Mouse (Mus musculus) gastrocnemius, adult 18-20 months (tissue): ENCODE measurements around the gene Scfd2. TPM values are rescaled to one million over a fixed set of nuclear protein-coding genes. Genes with fewer than 3 reads are reported as not detected.

Experiments
- DNase-seq: peaks from one replicate; pipeline ENCODE4 v3.0.0; 2021; ENCODE audit warnings: low spot score
- total RNA-seq, 2 experiments: library from RNA; stranded (reverse); gene quantifications; 2 replicates each; pipeline ENCODE4 v1.2.3; 2021

Gene Scfd2
- total RNA-seq, 2 experiments from 2014 or later = 9.4 to 11.2 TPM

DNA sequence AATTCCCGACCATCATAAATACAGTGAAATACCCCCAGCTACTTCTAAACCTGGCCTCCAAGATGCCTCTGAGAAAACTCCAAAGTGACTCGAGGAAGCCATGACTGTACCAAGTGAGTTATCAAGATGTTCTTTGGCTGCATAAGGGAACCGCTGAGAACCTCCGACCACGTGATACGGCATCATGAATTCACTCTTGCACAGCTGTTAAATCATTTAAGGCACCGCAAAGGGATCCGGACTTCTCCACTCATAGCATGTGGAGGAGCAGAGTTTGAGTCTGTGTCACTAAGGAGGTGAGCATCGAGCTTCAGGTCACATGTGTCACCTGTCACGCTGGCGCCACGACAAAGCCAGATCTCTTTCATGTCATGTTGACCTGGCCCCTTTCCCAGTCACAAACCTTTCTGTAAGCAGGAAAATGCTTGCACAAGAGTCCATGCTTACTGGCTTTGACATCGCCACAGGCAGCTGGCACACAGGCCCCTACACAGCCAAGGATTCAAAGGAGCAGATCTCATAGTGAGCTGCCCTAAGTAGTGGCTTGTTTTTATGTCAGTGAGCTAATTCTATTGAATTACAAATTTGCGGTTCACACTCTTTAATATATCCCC lies 287.0 kb downstream of the Scfd2 start:
- DNase-seq = no peak

DNA sequence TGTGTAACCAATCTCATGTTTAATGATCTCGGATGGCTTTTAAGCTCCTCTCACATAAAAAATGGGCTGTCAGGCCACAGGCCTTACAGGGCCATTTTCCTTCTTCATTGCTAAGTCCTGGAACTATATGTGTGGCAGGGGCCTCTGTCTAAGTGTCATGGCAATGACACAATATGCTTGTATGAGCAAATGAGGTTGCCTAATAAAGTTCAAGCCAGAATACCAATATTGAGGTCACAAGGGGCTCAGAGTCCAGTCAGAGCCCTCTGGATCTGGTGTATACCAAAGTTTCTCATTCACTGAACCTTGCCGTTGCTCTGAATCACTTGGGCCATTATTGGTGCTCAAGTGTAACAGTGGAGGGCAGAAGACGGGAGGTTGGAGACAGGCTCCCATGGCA lies 288.9 kb downstream of the Scfd2 start:
- no peak for DNase-seq

DNA sequence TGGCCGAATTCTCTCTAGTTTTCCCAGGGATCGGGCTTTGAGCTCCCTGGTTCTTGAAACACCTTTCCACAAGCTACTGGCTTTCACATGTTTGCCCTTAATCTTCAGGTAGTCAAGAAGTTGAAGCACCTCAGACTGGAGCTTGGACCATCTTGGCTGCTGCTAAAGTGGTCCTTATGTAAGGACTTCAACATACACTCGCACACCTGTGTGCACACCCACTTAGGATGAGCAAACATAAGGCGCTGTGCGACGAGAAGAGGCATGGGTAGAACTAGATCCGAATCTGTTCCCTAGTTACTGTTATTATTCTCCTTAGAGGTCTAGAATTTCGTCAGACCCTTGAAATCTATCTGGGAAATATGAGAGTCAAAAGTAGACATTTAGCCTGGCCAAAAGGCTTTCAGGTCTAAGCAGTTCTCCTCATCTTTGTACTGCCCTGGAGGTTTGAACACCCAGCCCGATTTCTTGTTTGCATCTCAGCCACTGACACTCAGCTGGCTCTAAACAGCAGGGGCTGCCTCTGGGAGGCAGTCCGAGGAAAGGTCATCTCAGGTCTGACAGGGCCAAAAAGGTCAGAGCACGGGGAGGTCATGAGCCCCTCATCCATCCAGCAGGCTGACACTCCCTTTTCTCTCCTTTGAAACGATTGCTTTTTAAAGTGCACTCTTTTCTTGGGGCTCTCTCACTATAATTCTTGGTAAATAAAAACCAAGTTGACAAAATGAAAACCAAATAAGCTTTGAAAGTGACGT lies 290.5 kb downstream of the Scfd2 start:
- no peak for DNase-seq

DNA sequence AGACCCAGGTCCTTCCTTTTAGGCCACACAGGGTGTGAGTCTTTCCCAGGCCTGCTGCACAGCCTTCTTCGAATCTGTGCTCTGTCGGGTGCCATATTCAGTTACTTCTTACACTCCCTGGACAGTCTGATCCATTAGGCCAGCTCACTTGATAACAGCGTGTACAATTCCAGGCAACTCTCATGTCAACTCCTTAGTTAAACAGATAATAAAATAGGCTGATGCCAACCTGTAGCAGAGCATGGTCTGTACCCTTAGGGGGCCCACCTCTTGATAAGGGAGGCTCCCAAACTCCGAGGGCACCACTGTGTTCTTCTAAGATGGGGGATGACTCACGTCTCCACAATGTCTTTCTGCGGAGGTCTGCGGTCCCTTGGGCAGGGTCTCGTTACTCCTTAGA lies 291.3 kb downstream of the Scfd2 start:
- no peak for DNase-seq

DNA sequence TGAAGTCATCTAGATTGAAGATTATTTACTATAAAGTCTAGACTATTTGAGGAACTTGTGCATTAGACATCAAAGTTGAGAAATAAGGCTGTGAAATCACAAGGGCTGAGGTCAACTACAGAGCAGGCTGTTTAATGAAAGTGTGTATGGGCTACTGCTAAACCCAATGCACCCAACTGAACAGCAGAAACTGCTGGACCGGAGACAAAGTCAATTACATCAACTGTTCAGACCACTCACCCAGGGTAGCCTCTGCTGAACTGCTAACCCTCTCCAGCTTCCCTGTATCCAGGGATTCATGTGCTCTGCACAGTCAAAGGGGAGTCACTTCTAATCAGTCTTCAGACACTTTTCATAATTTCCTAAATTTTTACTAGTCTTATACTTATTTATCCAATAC lies 292.2 kb downstream of the Scfd2 start:
- no peak for DNase-seq

DNA sequence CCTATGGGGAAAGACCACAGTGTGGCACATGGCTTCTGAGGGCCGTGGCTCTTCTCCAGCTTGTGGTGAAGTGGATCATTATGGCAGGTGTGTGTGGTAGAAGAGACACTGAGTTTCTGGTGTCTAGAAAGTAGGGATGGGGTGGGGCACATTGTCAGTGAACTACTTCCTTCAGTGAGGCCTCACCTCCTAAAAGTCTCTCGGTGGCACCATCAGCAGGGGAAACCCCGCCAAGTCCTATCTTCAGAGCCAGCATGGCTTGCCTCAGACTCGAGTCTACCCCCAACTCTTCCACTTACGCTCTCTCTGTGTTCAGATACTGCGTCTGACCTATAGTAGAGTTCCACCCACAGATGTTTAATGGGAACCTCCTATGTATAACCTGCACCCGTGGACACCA lies 297.8 kb downstream of the Scfd2 start:
- no peak for DNase-seq

DNA sequence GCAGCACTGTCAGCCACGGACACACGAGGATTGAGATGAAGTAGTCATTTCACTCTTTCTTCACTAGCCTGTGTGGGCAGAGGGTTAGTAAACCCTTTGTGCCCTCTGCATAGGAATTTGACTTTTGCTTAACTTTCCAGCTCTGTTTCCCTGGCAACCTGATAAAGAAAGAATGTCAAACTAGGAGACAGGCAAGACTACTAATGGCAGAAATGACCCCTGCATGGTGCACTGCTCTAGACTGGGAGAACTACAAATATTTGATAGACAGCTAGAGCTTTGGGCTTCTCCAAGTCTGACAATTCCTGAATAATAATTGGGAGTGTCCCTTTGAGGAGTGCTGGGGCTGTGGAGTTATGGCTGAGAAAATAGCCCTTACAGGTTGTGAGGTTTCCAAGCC lies 301.0 kb downstream of the Scfd2 start:
- no peak for DNase-seq

DNA sequence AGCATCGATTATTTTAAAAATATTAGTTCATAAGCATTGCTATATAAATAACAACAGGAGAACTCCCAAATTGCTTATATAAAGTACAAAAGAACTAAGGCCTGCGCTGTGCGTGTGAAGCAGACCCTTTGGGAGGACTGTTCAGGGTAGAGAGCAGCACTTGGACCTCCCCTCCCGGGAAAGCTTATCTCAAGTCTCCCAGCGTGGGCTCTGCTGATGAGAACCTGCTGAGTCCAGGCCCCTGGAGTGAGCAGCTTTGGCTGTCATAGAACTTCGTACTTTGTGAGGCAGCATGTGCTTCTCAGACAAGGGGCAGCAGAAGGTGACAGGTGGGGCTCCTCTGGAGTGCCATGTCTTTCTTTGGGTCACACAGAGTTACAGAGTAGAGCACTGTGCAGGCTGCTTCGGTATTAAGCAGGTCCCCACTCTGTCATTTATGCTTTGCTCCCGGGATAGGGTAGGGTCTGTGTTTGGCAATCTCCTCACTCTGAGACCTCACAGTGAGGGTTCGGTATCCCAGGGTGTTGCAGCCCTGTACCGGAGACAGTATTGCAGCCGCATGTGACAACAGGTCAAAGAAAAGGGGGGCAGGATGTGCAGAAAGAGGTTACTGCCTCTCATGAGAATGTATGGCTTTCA lies 301.7 kb downstream of the Scfd2 start:
- no peak for DNase-seq

DNA sequence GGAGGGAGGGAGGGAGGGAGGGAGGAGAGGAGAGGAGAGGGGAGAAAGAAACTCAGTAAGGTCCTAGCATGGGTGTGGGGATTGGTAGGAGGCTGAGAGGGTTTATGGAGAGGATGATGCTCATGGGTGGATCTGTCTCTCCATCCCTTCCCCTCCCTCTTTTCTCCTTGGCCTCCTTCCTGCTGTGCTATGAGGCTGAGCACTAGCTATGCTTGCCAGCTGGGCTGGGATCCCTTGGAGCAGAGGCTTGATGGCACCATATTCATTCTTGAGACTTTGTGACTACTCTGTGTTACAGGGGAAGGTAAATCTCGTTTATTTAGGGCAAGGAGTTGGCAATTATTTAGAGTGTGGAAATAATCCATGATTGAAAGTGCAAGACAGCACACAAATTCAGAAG lies 302.6 kb downstream of the Scfd2 start:
- DNase-seq = peak; percentile 37

DNA sequence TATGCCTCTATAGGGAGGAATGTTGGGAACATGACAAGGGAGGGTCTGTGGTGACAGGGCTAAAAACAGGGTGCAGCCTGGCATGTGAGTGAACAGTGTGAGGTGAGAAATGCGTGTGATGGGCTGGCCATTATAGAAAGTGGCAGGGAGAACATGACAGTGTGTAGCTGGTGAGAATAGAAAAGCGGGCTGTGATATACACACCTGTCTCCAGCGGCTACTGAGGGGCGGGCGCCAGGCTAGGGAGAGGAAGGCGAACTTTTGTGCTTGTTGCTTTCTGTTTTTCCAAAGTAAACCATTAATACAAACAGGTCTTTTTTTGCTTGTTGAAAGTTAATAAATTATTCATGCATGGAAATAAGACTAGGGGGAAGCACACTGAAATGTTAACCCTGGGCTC lies 304.2 kb downstream of the Scfd2 start:
- no peak for DNase-seq

DNA sequence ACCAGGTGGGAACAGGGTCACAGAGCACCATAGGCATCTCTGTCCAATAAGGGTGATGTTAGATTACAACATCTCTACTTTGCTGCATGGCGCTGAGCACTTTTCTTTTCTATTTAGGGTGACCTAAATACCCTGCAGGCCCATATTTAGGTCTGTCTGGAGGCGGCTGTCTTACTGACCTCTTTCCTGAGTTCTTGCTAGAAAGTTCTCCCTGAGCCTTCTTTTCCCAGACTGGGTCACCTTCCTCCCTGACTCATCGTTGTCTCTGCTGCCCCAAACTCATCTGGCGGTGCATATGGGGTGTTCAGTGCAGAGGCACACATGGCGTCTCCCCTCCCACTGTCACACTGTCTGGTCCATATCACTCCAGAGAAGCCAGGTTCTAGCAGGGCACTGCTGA lies 305.4 kb downstream of the Scfd2 start:
- DNase-seq = no peak

DNA sequence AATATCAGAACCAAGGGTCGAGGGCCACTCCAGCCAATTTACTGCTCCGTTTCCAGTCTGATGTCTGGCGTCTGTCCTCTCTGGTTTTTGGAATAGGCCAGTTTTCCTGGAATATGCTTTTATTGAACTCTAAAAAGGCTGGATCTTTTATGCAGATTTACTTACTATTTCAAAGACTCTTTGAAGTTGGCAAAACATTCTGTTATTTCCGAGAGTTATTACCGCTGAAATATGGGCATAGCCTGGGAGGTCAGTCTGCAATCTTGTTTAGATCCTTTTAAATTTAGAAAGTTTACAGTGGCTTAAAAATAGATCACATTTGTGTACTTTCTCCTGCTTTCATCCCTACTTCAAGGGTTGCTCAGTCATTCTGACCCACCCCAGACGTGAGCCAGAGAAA lies 307.1 kb downstream of the Scfd2 start:
- no peak for DNase-seq

DNA sequence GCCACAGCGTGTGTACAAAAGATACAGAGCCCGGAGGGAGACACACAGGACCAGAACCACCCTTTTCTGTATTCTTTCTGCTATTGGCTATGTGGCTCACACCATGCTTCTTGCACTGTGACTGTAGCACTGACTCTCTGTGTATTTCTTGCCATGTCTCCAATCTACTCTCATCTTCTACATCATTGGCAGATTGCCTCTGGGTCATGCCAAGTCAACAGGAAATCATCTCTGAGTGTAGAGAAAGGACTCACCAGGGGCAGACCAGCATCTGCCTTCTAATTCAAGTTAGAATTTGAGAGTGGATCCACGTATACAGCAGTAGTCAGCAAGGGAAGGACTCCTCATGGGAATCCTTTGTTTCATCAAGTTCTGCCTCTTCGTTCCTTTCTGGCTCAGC lies 308.9 kb downstream of the Scfd2 start:
- peak; percentile 34 for DNase-seq

DNA sequence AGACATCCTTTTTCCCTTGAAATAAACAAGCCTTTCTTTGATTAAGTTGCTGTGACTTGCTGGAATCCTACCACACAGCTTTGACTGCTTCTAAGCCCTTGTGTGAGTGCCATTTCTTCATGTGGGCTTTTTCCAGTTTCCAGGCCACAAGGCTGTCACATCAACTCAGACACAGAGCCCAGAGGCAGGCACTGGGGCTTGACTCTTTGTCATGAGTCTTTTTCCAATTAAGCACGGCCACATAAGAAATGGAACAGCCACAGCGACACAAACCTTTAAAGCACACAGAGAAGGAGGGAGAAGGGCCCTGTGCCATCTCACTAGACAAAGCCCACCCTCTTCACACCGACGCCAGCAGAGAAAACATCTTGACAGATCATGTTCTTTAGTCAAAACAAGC lies 313.0 kb downstream of the Scfd2 start:
- DNase-seq = no peak

DNA sequence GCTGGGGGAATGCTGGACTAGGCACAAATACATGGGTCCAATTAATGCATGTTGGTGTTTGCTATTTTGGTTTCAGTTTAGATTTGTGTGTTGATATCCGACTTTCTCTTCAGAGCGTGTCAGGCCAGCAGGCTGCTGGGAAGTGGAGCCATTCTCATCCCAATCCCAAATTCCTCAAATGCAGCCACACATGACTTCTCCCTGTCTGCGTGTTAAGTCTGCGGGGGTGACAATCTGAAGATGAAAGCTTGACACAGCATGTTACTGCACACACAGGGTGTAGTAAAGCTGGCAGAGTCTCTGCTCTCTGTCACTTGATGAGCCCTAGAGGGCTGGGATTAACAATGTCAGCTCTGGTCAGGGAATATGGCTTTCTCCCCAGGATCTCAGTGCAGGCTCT lies 316.4 kb downstream of the Scfd2 start:
- no peak for DNase-seq

DNA sequence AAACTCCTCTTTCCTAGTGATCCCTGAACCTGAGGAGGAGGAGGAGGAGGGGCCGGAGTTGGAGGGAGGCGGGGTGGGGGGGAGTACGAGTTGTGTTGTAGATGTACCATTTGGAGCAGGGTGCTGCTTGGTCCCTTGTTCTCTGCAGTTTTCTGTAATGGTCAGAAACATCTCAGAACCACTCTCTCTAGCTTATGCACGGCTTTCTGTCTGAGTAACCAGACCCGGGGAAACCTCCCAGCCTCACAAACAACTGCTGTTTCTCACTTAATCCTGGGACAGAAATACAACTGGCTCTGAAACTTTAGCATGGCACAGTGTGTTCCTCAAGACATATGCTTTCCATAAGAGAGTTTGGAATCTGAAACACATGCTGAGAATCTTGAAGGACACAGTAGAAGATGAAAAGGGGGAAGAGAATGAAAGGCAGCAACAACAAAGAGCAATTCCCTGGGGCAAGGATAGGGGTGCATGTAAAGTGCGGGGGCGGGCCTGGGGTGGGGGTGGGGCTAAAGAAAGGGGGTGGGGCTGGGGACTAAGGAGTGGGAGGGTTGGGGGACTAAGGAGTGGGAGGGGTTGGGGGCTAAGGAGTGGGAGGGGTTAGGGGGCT lies 317.0 kb downstream of the Scfd2 start:
- no peak for DNase-seq

DNA sequence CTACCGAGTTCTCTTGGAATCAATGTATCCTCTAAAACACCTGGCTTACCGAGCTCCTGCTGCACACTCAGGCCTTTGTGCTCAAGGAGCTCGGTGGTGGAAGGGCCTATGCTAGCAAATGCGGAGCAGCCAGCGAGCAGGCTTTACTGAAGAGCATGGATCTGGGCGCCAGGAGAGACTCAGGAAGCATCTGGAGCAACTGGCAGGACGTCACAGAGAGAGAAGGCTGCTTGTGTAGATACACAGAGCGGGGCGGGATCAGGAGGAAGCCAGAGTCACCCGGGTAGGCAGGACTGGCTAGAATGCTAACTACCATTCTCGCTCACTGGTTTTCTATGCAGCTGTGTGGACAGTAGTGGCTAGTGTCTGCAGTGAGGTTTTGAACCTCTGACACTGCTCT lies 320.2 kb downstream of the Scfd2 start:
- no peak for DNase-seq

DNA sequence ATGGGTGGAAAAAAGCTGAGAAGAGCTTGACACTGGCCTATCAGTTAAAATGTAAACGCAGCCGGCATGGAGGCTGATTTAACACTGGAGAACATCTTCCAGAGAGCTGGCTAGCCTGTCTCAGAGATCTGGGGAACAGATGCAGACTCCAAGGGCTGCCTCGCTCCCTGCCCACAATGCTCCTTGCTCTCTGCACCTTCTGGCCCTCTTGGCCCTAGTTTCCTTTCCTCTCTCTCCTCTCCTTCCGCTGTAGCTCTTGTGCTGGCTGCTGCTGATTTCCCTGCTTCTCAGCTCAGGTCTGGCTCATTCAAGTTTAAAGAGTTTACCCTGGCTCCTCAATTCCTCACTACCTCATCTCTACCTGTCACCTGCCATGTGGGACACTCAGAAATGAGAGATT lies 321.9 kb downstream of the Scfd2 start:
- DNase-seq = no peak

DNA sequence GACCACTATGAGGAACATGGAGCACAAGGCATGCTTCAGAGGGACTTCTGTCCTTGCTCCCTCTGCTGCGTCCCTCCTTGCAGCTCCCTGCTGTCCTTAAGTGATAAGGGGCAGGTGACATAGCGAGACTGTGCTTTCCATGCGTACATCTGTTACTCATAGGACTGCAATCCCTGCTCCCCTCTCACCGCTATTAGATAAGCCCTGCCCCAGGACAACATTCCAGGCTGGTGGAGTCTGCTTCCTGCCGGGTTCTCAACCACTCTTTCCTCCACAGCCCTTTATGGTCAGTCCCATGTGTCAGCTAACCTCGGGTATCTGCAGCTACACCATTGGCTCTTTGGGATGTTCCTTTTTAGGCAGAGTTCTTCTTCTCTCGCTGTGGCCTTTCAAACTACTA lies 323.1 kb downstream of the Scfd2 start:
- no peak for DNase-seq

DNA sequence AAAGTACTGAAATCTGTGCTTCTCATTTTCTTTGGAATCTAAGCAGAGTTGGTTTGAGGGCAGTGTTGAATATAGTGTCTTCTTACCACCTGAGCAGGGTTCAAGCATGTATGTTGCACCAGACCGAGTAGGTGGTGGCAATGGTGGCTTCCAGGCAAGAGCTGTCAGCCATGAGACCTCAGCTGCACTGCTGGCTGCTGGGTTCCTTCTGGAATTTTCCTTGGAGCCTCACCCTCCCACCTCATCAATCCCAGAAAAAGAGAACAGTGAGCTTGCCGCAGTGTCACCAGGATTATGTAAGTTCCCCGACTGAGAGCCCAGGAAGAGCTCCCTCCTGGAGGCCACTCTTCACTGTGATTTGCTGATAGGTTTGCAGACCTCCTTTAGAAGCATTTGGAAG lies 324.4 kb downstream of the Scfd2 start:
- no peak for DNase-seq

DNA sequence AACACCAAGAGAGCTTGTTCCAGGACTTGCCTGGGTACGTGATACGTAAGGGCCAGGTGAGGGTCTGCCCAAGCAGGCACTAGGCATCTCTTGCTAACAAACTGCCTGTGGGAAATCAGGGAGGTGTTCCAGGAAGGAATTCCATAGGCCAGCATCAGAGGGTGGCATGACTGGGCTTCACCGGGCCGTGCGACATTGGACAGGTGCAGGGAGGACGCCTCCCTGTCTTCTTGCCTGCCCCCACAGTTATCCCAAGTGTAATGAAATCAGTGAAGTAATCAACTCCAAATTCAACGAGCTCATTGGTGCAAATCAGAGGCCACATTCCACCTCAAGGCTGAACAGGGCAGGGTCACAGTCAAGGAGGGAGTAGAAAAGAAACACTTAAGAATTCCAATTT lies 324.9 kb downstream of the Scfd2 start:
- DNase-seq = no peak

DNA sequence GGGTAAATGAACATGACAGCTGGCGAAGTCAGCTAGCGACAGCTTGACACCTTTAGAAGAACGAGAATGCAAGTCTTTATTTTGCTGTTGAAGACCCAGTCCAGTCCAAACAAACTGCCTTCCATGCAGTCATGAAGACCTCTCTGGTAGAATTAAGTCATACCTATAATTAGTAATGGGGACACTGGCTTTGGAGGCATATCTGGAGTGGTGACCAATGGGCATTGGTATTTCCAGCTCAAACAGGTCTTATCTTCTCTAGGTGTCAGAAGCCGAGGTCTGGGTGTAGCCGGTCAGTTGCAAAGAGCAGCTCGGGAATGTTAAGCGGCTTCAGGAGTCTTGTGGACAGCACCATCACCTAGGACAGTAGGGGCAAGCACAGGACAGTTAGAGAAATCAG lies 325.5 kb downstream of the Scfd2 start:
- DNase-seq = peak; percentile 27

DNA sequence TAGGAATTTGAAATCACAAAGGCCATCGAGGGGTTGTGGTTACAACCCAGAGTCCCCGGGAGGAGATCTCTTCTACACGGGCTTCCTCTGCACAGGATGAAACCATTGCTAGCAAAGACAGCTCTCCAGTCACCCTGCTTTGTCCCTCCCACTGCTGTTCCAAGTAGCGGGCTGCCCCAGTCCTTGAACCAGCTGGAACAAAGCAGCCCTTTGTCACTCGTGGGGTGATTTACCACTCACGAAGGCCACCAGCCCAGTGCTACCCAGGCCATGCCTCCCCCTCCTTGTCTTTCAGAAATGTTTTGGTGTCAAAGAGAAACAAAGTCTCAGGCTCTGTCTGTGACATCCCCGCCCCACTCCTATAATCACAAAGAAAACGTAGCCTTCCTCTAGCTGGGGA lies 326.1 kb downstream of the Scfd2 start:
- no peak for DNase-seq
